Mouse (Mus musculus) cerebellum, postnatal 36 days (tissue): ENCODE measurements around the gene Plekhg6.

ENCODE experiments used
- DNase-seq, 2 experiments: peaks; one replicate each; pipeline ENCODE4 v3.0.0; 2021 to 2022; ENCODE audit warnings: mixed read lengths in 2 of 2

The Plekhg6 gene

DNA sequence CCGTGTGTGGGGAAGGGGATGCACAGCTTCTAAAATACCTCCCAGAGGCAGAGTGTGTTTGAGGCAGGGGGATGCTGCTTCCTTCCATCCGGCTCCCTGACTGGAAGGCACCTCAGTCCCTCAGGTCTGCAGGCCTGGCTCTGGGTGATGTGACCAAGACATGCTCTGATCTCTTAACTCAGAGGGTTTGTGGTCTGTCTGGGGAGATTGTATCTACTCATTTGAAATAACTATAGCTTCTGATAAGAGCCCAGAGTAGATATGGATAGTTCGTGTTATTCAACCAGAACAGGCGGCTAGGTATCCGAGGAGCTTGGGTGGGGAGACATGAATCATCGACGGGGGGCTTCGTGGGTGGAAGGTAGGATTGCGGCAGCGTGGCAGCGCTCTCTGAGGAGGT is 27.4 kb downstream of the Plekhg6 start:
- no peak for DNase-seq

DNA sequence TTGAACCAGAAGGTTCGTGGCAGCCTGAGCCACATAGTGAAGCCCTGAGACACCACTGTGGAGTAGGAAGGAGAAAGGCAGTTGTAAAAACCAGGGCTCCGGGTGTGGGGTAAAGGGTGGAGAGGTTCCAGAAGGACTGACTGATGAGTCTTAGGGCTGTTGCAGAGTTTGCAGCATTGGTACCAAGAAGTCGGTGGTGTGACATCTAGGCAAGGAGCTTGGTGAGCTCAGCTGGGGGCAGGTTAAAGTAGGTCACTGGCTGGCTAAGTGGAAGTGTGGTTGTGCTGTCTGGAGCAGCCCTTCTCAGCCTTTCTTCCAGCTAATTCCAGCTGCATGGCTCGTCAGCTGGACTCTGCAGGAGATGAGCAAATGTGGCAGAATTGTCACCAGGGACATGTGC is 27.8 kb downstream of the Plekhg6 start:
- no peak for DNase-seq

DNA sequence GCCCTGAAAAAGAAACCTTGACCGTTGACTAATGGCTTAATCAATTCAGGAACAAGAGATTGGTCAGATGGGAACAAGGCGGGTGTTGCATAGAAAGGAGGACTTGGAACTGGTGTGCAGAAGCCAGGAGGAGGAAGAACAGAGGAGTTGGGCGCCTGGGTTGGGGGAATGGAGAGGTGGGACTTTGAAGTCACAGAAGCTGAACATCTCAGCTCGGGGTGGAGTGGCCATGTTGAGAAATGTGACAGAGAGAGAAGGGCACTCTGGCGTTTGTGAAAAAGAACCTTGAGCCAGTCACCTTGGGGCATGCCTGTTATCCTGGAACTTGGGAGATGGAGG is 28.6 kb downstream of the Plekhg6 start:
- no peak for DNase-seq

GRCm38 (mm10) chr6:125351368-125352045 is 29.1 kb downstream of the Plekhg6 start:
- DNase-seq: no peak

DNA sequence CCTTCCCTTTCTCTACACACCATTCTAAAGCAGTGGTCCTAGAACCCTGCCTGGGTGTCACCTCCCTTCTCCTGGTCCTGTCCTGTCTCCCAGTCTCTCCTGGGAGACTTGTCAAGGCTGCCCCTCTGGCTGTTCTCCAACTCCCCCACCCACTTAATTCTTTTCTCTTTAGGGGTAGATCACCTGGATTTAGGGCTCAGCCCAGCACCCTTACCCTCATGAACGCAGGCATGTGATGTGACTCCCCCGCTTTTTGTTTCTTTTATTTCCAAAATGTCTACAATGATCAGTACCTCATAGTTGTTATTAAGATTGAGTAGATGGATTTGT is 29.6 kb downstream of the Plekhg6 start:
- no peak for DNase-seq

DNA sequence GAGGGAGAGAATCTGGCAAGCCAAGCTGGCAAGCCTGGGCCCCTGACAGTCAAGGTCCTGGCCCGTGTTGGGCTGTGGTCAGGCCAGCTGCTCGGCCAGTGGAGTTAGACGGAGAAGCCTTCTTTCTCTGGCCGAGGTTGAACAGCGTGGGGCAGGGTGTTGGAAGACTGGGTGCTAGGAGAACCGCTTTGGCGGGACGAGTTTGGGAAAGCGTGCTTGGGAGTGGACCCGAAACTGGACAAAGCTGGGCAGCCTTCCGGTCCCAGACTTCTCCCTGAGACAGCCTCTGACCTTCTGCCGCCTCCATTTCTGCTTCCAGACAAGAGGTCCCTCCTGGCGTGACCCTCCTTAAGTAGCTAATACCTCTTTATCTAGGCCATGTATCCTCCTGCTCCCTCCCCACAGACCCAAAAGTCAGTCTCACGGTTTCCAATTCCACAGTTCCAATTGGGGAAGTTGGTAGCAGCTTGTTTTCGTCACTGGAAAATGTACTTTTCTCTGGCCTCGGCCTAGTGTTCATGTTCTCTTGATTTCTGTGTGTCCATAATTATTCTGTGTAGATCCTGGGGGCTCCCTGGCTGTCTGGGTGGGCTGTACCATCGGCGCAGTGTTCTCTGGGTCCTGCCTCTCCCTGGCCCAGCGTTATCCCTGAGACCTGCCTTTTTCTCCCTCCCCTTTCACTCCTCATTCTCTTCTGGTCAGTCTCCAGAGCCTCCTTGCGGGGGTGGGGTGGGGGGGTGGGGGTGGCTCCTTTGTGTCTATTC is 30.2 kb downstream of the Plekhg6 start:
- DNase-seq: no peak

DNA sequence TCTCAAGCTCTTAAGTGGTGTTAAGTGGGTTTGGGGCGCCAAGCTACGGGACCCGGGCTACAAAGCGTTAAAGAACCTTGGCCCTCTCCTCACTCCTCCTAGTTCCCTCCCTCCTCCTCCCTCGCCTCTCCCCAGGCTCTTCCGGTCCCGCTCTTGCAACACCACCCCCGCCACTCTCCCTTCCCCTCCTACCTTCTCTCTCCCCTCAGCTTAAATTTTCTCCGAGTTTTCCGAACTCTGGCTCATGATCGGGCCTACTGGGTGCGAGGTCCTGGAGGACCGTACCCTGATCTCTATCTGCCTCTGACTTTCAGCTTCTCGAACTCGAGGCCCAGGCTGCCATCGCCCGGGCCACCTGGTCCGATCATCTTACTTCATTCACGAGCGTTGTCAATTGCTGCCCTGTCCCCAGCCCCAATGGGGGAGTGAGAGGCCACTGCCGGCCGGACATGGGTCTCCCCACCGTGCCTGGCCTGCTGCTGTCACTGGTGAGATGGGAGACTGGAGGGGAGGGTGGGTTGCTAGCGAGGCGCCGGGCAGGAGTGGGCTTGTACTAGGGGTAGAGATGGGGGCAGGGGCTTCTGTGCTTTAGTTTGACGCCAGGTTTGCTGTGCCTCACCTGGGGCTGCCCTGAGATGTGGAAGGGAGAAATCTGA is 30.9 kb downstream of the Plekhg6 start:
- DNase-seq: no peak

DNA sequence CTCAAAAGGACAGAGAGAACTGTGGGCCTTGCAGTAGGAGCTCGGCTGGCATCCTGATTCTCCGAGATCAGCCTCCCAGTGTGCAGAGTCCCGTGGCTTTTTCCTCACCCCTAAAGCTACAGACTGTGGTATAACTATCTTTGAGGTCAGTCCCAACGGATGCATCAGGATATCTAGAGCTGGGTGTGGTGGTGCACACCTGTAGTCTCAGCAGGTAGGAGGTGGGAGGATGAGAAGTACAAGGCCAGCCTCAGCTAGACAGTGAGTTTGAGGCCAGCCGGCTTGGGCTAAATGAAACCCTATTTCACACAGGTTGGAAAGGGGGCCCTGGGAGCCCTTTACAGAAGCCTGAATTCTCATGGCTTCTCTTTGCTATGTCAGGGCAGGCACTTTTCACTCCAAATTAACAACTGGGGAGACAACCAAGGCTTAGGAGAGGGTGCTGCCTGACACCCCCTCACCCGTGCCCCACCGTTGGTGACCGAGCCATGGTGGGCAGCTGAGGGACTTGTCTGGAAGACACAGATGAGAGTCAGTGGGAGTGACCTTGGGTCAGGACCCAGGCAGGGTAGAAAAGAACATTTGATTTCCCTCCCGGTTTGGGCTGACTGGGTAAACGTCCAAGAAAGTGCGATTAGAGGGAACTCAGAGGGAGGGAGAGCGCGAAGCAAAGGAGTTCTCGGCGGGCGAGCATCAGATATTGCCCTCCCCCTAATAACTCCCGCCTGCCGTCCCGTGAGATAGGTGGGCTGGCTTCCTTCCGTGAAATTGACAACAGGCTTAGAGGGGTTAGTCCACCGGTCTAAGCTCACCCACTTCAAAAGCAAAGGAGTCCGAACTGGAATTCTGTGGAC is 31.6 kb downstream of the Plekhg6 start, which contains the start of gene Tnfrsf1a:
TSS of gene Tnfrsf1a (plus strand) at position 642 of the 854 bp plus-strand sequence.
- no peak for DNase-seq

DNA sequence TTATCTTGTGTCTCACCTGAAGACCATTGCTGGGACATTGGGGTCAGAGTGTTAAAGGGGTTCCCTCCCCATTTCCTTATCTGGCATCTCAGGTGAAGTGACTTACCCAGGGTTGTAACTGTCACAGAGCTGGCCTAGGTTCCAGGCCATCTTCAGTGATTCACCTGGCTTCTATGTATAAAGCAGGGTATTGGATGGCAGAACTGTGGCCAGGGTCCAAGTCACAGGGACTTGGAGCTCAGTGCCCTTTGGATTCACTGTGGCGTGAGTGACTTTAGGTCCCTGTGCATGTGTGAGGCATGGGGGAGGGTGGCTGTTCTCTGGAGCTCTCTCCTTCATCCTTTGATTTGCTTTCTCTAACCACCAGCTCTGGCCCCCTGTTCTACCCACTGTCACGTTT is 34.6 kb downstream of the Plekhg6 start:
- DNase-seq: no peak

- DNase-seq: no peak
These were observed 35.0 kb downstream of the Plekhg6 start for GRCm38 (mm10) chr6:125345625-125346024.

DNA sequence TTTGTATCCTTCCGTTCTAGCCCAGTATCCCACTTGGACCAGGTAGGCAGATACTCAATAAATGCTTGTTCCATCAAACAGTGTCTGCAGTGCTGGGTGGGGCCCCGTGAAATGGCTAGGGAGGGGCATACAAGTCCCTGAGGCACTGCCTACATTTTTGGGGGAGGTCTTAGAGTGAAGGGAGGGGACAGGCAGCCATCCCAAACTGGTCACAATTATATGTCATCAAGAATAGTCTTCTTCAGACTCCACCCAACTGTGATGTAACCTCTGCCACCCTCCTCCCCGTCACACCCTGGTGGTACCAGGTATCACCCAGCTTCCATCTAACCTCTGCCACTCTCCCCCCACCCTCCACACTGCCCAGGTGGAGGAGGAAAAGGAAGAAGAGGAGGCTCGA is 35.7 kb downstream of the Plekhg6 start:
- no peak for DNase-seq

- no peak for DNase-seq
These were observed 36.5 kb downstream of the Plekhg6 start for GRCm38 (mm10) chr6:125344084-125344483.

- DNase-seq: no peak
These were observed 38.4 kb downstream of the Plekhg6 start for GRCm38 (mm10) chr6:125342198-125342597.

DNA sequence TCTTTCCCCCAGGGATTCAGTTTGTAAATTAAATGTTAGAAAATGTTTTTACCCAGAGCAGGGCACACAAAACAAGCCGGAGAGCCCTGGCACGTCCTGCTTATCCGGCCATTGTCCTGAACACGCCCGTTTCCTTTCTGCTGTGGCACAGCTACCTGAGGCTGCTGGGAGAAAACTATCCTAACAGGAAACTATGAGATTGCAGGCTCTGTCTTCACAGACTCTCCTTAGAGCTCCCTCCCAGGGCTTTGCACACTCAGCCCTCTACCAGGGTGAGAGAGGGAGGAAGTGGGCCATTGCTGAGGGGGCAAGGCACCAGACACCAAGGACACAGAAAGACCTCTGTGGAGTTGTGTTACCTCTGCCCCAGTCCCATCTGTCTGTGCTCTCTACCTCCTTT is 40.3 kb downstream of the Plekhg6 start:
- DNase-seq: no peak

DNA sequence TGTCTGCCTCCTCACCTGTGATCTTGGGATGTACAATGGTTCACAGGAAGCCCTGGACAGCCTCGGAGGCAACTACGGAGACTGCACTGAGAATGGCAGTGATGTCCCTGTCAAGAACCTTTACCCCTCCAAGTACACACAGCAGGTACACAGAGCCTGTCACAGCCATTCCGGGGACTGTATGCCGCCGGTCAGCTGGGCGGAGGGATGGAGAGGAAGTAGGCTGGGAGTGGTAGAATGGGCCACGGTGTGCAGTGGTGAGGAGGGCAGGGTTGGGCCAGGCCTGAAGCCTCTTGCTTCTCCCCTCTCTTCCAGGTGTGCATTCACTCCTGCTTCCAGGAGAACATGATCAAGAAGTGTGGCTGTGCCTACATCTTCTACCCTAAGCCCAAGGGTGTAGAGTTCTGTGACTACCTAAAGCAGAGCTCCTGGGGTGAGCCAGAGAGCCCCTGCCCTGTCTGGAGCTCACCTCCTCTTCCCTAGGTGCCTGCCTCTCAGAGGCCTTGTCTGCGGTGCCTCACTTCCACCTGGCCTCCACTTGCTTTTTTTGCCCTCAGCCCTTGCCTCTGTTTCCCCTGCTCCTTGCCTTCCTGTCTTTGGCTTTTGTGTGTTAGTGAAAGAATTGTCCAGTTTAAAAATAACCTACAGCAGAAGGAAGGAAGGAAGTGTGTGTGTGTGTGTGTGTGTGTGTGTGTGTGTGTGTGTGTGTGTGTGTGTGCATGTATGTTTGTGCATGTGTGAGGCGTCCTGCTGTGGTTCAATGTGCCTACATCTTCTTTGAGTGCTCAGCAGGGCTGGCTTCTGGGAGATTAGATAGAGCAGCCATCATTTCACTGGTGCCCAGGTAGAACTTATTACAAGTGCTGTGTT is 41.6 kb downstream of the Plekhg6 start:
- no peak for DNase-seq

DNA sequence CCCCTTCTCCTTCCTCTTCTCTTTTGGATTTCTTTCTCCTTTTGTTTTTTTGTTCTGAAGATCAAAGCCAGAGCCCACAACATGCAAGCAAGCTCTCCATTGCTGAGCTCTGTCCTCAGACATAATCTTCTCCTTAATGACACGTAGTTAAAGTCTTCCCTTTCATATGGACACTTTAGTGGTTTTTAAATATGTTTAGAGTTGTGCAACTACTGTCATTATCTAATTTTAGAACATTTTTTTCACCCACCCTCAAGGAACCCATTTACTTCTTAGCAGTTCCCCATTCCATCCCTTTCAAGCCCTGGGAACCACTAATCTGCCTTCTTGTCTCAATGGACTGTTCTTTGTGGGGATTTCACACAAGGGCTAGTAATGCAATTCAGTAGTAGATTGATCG is 46.2 kb downstream of the Plekhg6 start:
- DNase-seq: no peak

DNA sequence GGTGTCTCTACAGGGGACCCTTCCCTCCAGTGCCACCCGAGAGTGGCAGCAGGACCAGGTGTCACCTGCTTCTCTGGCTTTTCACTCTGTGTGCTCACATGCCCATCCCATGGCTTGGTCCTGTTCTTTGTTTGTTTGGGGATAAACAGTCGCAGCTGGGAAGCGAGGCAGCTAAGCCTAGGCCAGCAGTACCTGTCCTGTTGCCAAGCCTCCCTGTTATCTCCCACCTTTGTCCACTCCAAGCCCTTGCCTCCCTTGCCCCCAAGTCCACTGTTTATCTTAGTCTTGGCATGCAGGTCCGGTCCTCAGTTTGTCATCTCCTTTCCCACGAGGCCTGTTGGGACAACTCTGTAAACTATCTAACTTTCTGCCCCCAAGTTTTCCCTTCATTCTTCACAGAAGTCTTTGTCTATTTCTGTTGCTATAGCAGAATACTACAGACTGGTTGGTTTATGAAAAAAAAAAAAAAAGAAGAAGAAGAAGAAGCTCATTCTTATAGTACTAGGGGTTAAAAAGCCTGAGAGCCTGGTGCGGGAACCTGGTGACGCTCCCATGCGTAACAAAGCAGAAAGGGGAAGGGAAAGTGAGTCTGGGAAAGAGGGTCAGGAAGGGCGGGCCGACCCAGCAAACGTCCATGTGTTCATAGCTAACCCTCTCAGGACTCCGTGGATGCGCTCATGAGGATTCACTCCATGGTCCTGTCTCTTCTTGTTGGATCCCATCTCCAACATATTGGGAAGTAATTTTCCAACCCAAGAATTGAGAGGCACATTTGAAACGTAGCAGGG is 47.3 kb downstream of the Plekhg6 start:
- no peak for DNase-seq

GRCm38 (mm10) chr6:125330626-125331326 is 49.8 kb downstream of the Plekhg6 start:
- DNase-seq: peak; percentile 36 to 53

DNA sequence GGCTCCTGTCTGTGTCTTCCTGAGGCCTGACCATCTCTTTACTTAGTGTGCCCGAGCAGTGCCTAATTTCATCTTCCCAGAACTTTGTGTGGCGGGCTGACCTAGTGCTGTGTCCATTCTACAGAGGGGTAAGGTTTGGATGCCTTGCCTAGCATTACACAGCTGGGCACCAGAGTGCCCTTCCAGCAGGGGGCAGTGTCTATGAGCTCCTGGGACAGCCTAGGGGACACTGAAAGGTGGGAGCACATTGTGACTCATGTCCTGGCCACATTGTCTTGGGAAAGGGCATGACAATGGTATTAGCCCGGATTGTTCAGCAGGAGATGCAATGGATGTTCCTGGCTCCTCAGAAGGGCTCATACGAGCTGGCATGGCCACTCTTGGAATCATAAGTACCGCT is 52.4 kb downstream of the Plekhg6 start:
- no peak for DNase-seq

GRCm38 (mm10) chr6:125325337-125325736 is 55.3 kb downstream of the Plekhg6 start:
- no peak for DNase-seq

DNA sequence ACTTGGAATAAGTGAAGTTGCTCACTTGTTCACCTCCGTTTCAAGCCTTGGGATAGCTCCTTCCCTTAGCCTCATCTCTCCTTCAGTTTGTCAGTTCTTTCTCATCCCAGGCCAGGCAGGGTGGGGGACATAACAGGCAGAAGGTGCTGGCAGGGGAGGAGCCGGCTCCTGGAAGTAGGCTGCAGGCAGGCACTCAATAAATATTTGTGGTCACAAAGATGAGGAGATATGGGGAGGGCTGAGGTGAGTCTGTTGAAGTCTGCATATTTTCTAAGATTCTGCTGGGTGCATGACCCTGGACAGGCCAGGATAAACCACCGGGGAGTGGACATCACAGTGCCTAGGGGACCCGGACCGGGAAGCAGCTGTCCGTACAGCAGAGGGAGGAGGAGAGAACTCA is 57.0 kb downstream of the Plekhg6 start:
- DNase-seq: no peak
